Mouse (Mus musculus): ENCODE data around the gene Thsd7b.
"Not testable (repeated sequence)": the region's sequence is repeated elsewhere in the genome, so short reads cannot be mapped to it uniquely, and the experiment has no call there.

Thsd7b gene

GRCm38 (mm10) chr1:129850007-129850564, 577.0 kb downstream of the Thsd7b start:
- DNase-seq (ENCODE audit: low spot score) = no peak

- no peak for DNase-seq (ENCODE audit: low spot score)
Observed at GRCm38 (mm10) chr1:129867714-129868113, 594.6 kb downstream of the Thsd7b start.

GRCm38 (mm10) chr1:129874355-129874754, 601.3 kb downstream of the Thsd7b start:
- no peak for DNase-seq (ENCODE audit: low spot score)

GRCm38 (mm10) chr1:129887861-129888260, 614.8 kb downstream of the Thsd7b start:
- DNase-seq (ENCODE audit: low spot score) = no peak

- no peak for DNase-seq (ENCODE audit: low spot score)
Observed at GRCm38 (mm10) chr1:129898121-129898520, 625.0 kb downstream of the Thsd7b start.

- no peak for DNase-seq (ENCODE audit: low spot score)
Observed at GRCm38 (mm10) chr1:129915484-129915883, 642.4 kb downstream of the Thsd7b start.

- DNase-seq (ENCODE audit: low spot score) = no peak
Observed at GRCm38 (mm10) chr1:129917568-129917967, 644.5 kb downstream of the Thsd7b start.

- DNase-seq (ENCODE audit: low spot score) = no peak
Observed at GRCm38 (mm10) chr1:129919385-129919784, 646.3 kb downstream of the Thsd7b start.

GRCm38 (mm10) chr1:129931003-129931402, 657.9 kb downstream of the Thsd7b start:
- no peak for DNase-seq (ENCODE audit: low spot score)

- DNase-seq (ENCODE audit: low spot score) = no peak
Observed at GRCm38 (mm10) chr1:129943116-129943515, 670.0 kb downstream of the Thsd7b start.

- DNase-seq (ENCODE audit: low spot score) = no peak
Observed at GRCm38 (mm10) chr1:129947026-129947425, 673.9 kb downstream of the Thsd7b start.

GRCm38 (mm10) chr1:129955478-129955877, 682.4 kb downstream of the Thsd7b start:
- no peak for DNase-seq (ENCODE audit: low spot score)

GRCm38 (mm10) chr1:129956625-129957024, 683.5 kb downstream of the Thsd7b start:
- no peak for DNase-seq (ENCODE audit: low spot score)

GRCm38 (mm10) chr1:129959352-129959751, 686.2 kb downstream of the Thsd7b start:
- DNase-seq (ENCODE audit: low spot score) = not testable (repeated sequence)

GRCm38 (mm10) chr1:129963166-129963565, 690.1 kb downstream of the Thsd7b start:
- no peak for DNase-seq (ENCODE audit: low spot score)

GRCm38 (mm10) chr1:129989247-129989646, 716.1 kb downstream of the Thsd7b start:
- not testable (repeated sequence) for DNase-seq (ENCODE audit: low spot score)

GRCm38 (mm10) chr1:129990821-129991220, 717.7 kb downstream of the Thsd7b start:
- no peak for DNase-seq (ENCODE audit: low spot score)

GRCm38 (mm10) chr1:130055012-130055411, 781.9 kb downstream of the Thsd7b start:
- DNase-seq (ENCODE audit: low spot score) = no peak

GRCm38 (mm10) chr1:130062105-130062504, 789.0 kb downstream of the Thsd7b start:
- DNase-seq (ENCODE audit: low spot score) = no peak

GRCm38 (mm10) chr1:130066193-130066959, 793.3 kb downstream of the Thsd7b start:
- no peak for DNase-seq (ENCODE audit: low spot score)

GRCm38 (mm10) chr1:130083788-130084187, 810.7 kb downstream of the Thsd7b start:
- no peak for DNase-seq (ENCODE audit: low spot score)

- no peak for DNase-seq (ENCODE audit: low spot score)
Observed at GRCm38 (mm10) chr1:130085207-130085606, 812.1 kb downstream of the Thsd7b start.

- no peak for DNase-seq (ENCODE audit: low spot score)
Observed at GRCm38 (mm10) chr1:130085910-130086309, 812.8 kb downstream of the Thsd7b start.

GRCm38 (mm10) chr1:130099227-130099626, 826.1 kb downstream of the Thsd7b start:
- DNase-seq (ENCODE audit: low spot score) = no peak

Measured in testis, postnatal 14 days (tissue).